Mouse (Mus musculus): Measurements from ENCODE around the gene Adgrb3.
"Not testable (repeated sequence)": the region's sequence is repeated elsewhere in the genome, so short reads cannot be mapped to it uniquely, and the experiment has no call there.

Adgrb3 gene

DNA sequence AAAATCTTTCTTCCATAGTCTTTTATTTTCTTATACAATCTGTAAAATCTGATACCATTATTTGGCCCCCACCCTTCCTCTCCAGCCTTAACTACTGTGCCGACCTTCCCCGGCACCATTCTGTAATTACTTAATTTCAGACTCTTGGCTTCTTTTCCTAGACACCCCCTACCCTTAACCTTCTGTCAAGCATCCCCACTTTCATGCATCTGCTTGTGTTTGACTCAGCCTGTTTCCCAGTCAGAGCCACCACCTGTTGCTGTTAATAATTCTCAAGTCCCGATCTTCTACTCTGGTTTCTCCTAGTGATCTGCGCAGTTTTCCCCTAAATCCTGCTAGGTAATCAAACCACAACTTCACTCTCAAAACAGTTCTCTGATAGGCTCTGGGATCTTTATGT, 83.9 kb downstream of the Adgrb3 start:
- no peak for DNase-seq (ENCODE audit: extremely low spot score, low read depth, low spot score)

DNA sequence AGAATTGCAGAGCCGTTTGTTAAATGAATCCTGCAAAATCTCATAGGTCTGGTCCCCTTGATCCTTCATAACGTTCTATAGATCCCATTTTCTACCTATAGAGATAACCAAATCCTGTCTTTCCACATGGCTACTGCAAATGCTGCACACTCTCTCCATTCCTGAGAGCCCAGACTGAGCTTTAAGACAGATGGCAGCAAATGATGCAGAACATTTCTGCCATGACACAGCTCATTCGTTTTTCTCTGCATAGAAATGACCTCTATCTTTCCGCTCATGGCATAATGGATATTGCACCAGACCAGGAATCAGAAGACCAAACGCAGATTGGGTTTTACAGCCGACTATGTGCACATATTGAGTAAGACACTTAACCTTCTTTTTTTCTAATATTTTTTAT, 84.8 kb downstream of the Adgrb3 start:
- no peak for DNase-seq (ENCODE audit: extremely low spot score, low read depth, low spot score)

- DNase-seq (ENCODE audit: extremely low spot score, low read depth, low spot score): no peak
These were observed 99.7 kb downstream of the Adgrb3 start for GRCm38 (mm10) chr1:25729844-25730243.

GRCm38 (mm10) chr1:25711474-25711873, 118.0 kb downstream of the Adgrb3 start:
- DNase-seq (ENCODE audit: extremely low spot score, low read depth, low spot score): no peak

DNA sequence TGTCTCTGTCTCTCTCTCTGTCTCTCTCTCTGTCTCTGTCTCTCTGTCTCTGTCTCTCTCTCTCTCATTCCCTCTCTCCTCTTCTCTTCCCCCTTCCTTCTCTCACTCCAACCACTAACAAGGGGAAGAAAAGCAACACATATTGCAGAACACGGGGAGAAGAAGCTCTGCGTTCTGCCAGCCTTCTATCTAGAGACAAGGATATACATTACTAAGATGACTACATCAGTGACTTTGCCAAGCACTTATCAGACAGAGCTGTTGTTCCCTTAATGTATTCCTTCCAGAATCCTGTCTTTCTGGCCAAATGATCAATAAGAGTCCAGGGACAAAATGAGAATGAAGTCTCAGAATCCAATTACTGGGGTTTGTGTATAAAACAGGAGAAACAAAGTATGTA, 123.2 kb downstream of the Adgrb3 start:
- DNase-seq (ENCODE audit: extremely low spot score, low read depth, low spot score): no peak

- no peak for DNase-seq (ENCODE audit: extremely low spot score, low read depth, low spot score)
These were observed 130.7 kb downstream of the Adgrb3 start for GRCm38 (mm10) chr1:25698702-25699250.

DNA sequence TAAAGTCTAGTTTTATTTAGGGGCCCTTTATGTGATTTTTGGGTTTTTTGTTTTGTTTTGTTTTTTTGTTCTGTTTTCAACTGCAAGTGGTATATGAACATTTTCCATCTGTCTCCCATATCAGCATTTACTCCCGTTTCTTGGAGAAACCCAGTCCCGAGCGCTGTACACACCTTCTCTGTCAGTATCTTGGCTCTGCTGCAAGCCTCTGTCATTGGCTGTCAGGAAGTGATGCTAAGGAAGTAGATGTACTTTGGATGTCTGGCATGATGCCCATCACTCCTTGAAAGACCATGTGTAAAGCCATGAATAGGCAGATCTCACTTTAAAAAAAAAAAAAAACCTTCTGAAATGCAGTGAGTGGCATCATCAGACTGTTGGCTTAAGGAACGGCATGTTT, 132.3 kb downstream of the Adgrb3 start:
- no peak for DNase-seq (ENCODE audit: extremely low spot score, low read depth, low spot score)

DNA sequence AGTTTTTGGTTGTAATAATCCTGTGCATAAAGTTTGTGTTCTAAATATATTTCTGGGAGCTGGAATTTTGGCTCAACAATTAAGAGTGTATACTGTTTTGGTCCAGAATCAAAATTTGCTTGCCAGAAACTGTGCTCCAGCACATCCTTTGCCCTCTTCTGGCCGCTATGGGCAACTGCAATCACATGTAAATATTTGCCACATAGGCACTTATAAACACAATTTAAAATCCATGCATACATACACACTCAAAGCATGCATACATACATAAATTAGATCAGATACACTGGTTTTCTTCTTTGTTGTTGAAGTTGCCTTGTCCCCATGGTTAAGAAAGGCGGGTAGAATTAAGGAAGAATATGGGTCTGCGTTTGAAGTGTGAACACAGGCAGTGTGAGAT, 132.7 kb downstream of the Adgrb3 start:
- no peak for DNase-seq (ENCODE audit: extremely low spot score, low read depth, low spot score)

DNA sequence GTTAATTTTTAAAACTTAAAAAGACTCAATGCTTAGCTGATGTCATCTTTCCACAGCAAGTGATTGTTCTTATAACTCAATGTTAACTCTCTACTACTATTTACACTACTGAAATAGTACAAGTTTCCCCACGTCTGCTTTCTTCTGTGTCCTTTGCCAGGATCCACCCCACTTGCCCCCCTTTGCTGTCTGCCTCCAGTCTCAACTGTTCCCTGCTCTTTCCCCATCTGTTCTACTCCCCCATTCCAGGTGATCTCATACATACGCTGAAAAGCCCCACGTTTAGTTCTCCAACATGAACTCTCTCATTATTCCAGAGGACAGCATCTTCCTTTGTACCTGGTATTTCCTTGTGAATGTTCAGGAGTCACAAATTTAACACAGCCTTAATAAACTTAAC, 147.4 kb downstream of the Adgrb3 start:
- DNase-seq (ENCODE audit: extremely low spot score, low read depth, low spot score): no peak

- DNase-seq (ENCODE audit: extremely low spot score, low read depth, low spot score): no peak
These were observed 149.9 kb downstream of the Adgrb3 start for GRCm38 (mm10) chr1:25679656-25680055.

DNA sequence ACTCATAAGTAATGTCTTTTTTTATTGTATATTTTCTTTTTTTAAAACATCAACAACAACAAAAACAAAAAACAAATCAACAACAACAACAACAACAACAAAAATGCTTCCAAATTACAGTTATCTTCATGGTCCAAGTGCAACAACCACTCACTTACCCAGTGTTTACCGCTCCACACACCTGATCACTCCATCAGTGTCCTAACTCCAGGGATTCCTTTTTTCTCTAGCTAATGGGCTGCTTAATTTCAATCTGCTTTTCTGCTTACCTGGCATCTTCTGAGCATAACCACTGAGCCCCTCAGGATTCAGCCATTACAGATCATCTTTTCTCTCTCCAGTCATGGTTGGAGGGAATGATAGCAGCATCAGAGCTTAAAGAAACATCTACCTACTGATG, 176.8 kb downstream of the Adgrb3 start:
- no peak for DNase-seq (ENCODE audit: extremely low spot score, low read depth, low spot score)

DNA sequence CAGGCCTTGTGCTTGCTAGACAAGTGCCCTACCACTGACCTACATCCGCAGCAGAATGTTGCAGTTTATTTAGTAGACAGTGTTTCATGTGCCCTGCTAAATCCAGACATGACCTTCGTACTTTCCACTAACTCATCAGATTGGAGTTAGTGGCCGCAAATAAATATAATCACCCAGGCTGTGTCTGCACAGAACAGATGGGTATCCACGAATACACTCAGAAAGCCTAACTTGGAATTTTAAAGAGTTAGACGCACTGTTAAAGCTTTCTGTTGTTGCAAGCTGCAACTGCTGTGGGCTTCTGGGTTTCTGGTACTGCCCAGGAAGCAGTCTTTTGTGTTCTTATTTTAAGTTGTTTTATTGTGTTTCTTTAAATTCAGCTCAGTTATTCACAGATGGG, 185.3 kb downstream of the Adgrb3 start:
- no peak for DNase-seq (ENCODE audit: extremely low spot score, low read depth, low spot score)

GRCm38 (mm10) chr1:25621458-25621857, 208.0 kb downstream of the Adgrb3 start:
- DNase-seq (ENCODE audit: extremely low spot score, low read depth, low spot score): no peak

- DNase-seq (ENCODE audit: extremely low spot score, low read depth, low spot score): no peak
These were observed 212.6 kb downstream of the Adgrb3 start for GRCm38 (mm10) chr1:25616954-25617353.

GRCm38 (mm10) chr1:25610776-25611175, 218.7 kb downstream of the Adgrb3 start:
- not testable (repeated sequence) for DNase-seq (ENCODE audit: extremely low spot score, low read depth, low spot score)

- no peak for DNase-seq (ENCODE audit: extremely low spot score, low read depth, low spot score)
These were observed 230.6 kb downstream of the Adgrb3 start for GRCm38 (mm10) chr1:25598941-25599340.

DNA sequence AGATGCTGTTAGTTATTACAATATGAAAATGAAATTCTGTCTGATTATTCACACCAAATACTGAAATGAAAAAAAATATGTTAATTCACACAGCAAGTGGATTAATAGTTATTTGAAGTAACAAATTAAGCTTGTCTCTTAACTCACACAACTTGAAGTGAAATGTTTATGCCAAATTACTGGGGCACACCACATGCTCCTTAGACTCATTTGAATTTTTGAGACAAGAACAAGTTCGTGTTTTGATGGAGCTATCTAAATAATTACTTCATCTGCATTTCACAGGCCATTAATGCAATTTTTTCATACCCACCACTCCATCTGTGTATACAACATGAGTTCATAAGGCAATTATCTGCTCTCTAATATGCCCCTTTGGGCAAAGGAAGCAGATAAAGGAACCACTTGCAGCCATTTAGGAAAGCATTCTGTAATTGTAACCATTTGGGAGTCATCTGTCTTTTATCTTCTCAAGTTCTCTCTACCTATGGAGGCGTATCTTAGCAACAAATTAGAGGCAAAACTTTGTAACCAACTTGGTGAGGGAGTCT, 240.9 kb downstream of the Adgrb3 start:
- DNase-seq (ENCODE audit: extremely low spot score, low read depth, low spot score): no peak

DNA sequence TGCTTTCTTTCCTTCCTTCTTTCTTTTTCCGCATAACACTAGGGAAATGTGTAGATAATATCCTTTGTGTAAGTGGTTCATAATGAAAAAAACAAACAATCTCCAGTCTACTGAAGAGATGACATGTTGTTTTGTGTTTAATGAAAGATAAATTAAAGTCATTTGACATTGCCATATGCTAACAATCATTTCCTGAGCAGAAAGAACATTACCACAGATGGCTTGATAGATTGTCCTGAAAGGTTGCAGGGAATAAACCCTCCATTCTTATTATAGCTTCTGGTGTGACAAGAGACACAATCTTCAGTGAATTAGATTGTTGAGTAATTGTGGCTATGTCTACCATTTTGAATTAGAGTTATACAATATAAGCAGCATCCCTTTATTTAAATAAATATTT, 247.8 kb downstream of the Adgrb3 start:
- no peak for DNase-seq (ENCODE audit: extremely low spot score, low read depth, low spot score)

DNA sequence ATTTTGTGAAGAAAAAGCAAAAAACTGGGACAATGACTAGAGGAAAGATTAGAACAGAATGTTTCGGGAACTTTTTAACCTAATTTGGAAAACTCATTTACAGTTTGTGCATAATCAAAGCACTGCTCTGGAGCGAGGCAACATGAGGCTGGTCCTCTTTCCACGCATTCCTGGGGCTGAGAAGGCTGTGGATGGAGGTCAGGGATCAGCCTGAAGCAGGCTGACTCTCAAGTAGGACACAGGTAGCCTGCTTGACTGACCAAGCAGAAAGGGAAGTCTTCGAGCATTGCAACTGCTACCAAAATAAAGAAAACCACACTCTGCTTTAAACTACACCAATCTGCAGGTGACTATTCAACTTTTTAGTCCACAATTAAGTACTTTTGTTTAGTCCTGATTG, 251.7 kb downstream of the Adgrb3 start:
- DNase-seq (ENCODE audit: extremely low spot score, low read depth, low spot score): no peak

- no peak for DNase-seq (ENCODE audit: extremely low spot score, low read depth, low spot score)
These were observed 252.9 kb downstream of the Adgrb3 start for GRCm38 (mm10) chr1:25576598-25576997.

DNA sequence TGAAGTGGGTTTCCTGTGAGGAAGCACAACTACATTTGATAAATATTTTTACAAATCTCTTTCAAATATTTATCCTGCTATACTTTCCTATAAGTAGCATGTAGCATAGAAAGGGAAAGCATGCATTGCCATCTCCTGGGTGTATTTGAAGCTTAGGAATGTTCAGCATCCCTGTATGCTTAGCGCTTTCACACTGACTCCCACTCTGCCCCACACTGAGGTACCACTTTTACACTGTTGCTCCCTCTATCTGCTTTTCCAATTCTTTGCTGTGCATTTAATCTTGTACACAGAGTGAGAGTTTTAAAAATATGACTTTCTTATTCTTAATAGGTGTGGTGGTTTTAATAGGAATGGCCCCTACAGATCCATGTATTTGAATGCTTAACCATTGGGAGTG, 261.4 kb downstream of the Adgrb3 start:
- no peak for DNase-seq (ENCODE audit: extremely low spot score, low read depth, low spot score)

GRCm38 (mm10) chr1:25546072-25546471, 283.4 kb downstream of the Adgrb3 start:
- DNase-seq (ENCODE audit: extremely low spot score, low read depth, low spot score): no peak

GRCm38 (mm10) chr1:25543915-25544314, 285.6 kb downstream of the Adgrb3 start:
- no peak for DNase-seq (ENCODE audit: extremely low spot score, low read depth, low spot score)
